ENCODE assay signal across 22 mouse cellular contexts in genomic region chr11:21134875-21135451, GRCm38 (mm10). TPM values are rescaled to one million over a fixed set of nuclear protein-coding genes. Genes with fewer than 3 reads are reported as not detected.
A peak's percentile ranks its signal among the peaks of the same experiment; 100 is the strongest.
DNase-seq lines count a peak whose midpoint lies in the region; ATAC-seq and TF ChIP-seq lines count a peak whose summit lies in the region.
"Had no signal": no experiment of that assay in that cellular context is flagged by ENCODE, and none has a peak within 500 bp of the region (broad histone marks: within the 10 kb centered on the region; RNA-seq: fewer than 3 reads in every experiment).

No protein-coding gene starts in this region.

- no peaks in the 10 kb centered on the region for H3K27me3 ChIP-seq in liver, embryonic 11.5 days (replicated peaks; ENCODE audit: control insufficient read depth, insufficient read depth, low read length)
- no peaks in the 10 kb centered on the region for H3K27me3 ChIP-seq in liver, postnatal 0 days (ENCODE audit: insufficient read depth, low read length)
- H3K27me3 ChIP-seq: embryonic facial prominence, embryonic 12.5 days; forebrain, embryonic 15.5 days; heart, embryonic 15.5 days; hindbrain, embryonic 13.5 days; intestine, embryonic 15.5 days had no signal

- ATAC-seq in liver, embryonic 11.5 days (replicated peaks; ENCODE audit: low FRiP score), result peak; percentile 63
- ATAC-seq in liver, postnatal 0 days, result no peak
- peak; percentile 14 for ATAC-seq in inflammation-experienced regulatory T-cells, adult 6 months
- ATAC-seq in megakaryocyte progenitor cell, adult 5-6 weeks (replicated peaks; ENCODE audit: poor library complexity), result peak; percentile 89
- ATAC-seq: forebrain, embryonic 15.5 days; hindbrain, postnatal 0 days; intestine, embryonic 15.5 days had no signal

- peaks cover 13% of the 10 kb centered on the region for H3K4me1 ChIP-seq in liver, embryonic 11.5 days (replicated peaks; ENCODE audit: control insufficient read depth, insufficient read depth, low read length)
- H3K4me1 ChIP-seq in liver, postnatal 0 days (ENCODE audit: insufficient read depth), result 0 out of 2 replicates have a peak, but pooled peaks cover 3% of the 10 kb centered on the region
- H3K4me1 ChIP-seq: embryonic facial prominence, embryonic 12.5 days; forebrain, embryonic 15.5 days; heart, embryonic 15.5 days; hindbrain, embryonic 13.5 days; intestine, embryonic 15.5 days had no signal

- intact Hi-C loops in gastrocnemius, postnatal 14 days (cut with DNase I; ENCODE audit: low total_unique reads), result no loop called here

- TF ChIP-seq EP300 in liver, postnatal 0 days (IDR thresholded peaks at IDR 0.05; ENCODE audit: low read depth), result no peak

- no peaks in the 10 kb centered on the region for H3K9me3 ChIP-seq in liver, embryonic 11.5 days (ENCODE audit: control insufficient read depth, low read length)
- no peaks in the 10 kb centered on the region for H3K9me3 ChIP-seq in liver, postnatal 0 days (ENCODE audit: low read length)
- H3K9me3 ChIP-seq: embryonic facial prominence, embryonic 12.5 days; forebrain, embryonic 15.5 days; heart, embryonic 10.5 days; heart, embryonic 15.5 days; hindbrain, embryonic 13.5 days; intestine, embryonic 15.5 days had no signal

- peaks cover 4% of the 10 kb centered on the region; the same call in 1 of the 2 replicates for H3K36me3 ChIP-seq in liver, embryonic 11.5 days (ENCODE audit: control insufficient read depth, insufficient read depth, low read length)
- peaks cover 22% of the 10 kb centered on the region for H3K36me3 ChIP-seq in liver, postnatal 0 days (replicated peaks; ENCODE audit: insufficient read depth, low read length)

- no peak overlapping the region for H3K4me3 ChIP-seq in liver, embryonic 11.5 days (ENCODE audit: low read depth, low read length)
- no peak overlapping the region for H3K4me3 ChIP-seq in liver, postnatal 0 days (ENCODE audit: low read depth, low read length)
- H3K4me3 ChIP-seq: embryonic facial prominence, embryonic 12.5 days; forebrain, embryonic 15.5 days; heart, embryonic 10.5 days; heart, embryonic 15.5 days; hindbrain, embryonic 13.5 days; intestine, embryonic 15.5 days had no signal

- TF ChIP-seq CTCF in liver, postnatal 0 days (IDR thresholded peaks at IDR 0.05; ENCODE audit: low read depth), result no peak

- no peak overlapping the region; the same call in 1 of the 2 replicates for H3K4me2 ChIP-seq in liver, embryonic 11.5 days
- no peak overlapping the region for H3K4me2 ChIP-seq in liver, postnatal 0 days (ENCODE audit: low read depth, low read length)
- H3K4me2 ChIP-seq: embryonic facial prominence, embryonic 12.5 days; forebrain, embryonic 15.5 days; heart, embryonic 15.5 days; hindbrain, embryonic 13.5 days; intestine, embryonic 15.5 days had no signal

- 58% methylated on average over 2 of the region's 2 CpGs for WGBS in liver, embryonic 11.5 days
- WGBS in liver, postnatal 0 days (ENCODE audit: insufficient replicate concordance), result 76% methylated on average over 2 of the region's 2 CpGs

- H3K27ac ChIP-seq in liver, embryonic 11.5 days (ENCODE audit: low read depth, low read length), result no peak overlapping the region
- H3K27ac ChIP-seq in liver, postnatal 0 days (ENCODE audit: low read depth), result no peak overlapping the region
- H3K27ac ChIP-seq: embryonic facial prominence, embryonic 12.5 days; forebrain, embryonic 15.5 days; heart, embryonic 10.5 days; heart, embryonic 15.5 days; hindbrain, embryonic 13.5 days; hindbrain, postnatal 0 days; intestine, embryonic 15.5 days had no signal

- H3K9ac ChIP-seq in liver, embryonic 11.5 days (ENCODE audit: low read depth, low read length), result no peak overlapping the region
- H3K9ac ChIP-seq in liver, postnatal 0 days (replicated peaks), result no peak overlapping the region
- H3K9ac ChIP-seq: embryonic facial prominence, embryonic 12.5 days; forebrain, embryonic 15.5 days; heart, embryonic 15.5 days; hindbrain, embryonic 13.5 days; intestine, embryonic 15.5 days had no signal

- no peak for DNase-seq in liver, embryonic 11.5 days (ENCODE audit: low spot score)
- DNase-seq in liver, postnatal 0 days, result no peak
- DNase-seq in brain, adult 2 months (ENCODE audit: low read depth, low spot score), result peak; percentile 13
- no peak for DNase-seq in gastrocnemius, adult 18-20 months (ENCODE audit: low spot score)
- DNase-seq in gastrocnemius, postnatal 14 days, result no peak
- DNase-seq in gastrocnemius, postnatal 10 days, result no peak
- DNase-seq: adrenal gland, postnatal 14 days; cerebellum, adult 11 months; cerebellum, adult 8-10 months; cerebellum, postnatal 14 days; gastrocnemius, postnatal 36 days; heart, adult 18-20 months; heart, postnatal 14 days had no signal

RNA-seq across cellular contexts. Expression of gene Peli1, which starts 43.9 kb away (rescaled TPM):
- polyA plus RNA-seq in liver, embryonic 11.5 days (2014; fragmentation: Nextera tagmentation; extraction: Ambion mirVana), result 25.2 and 26.7 TPM in 2 replicates
- 9.8 and 10.5 TPM in 2 replicates for polyA plus RNA-seq in liver, postnatal 0 days (2015; fragmentation: Nextera tagmentation; extraction: Ambion mirVana)
- polyA plus RNA-seq in inflammation-experienced regulatory T-cells, adult 6 months (2017; shearing (Covaris generic)), result 10 to 100 TPM; 41.6 to 97.7 (median 96.1) TPM
- total RNA-seq in megakaryocyte progenitor cell, adult 5-6 weeks (2015), result 18.1 and 21.1 TPM in 2 replicates
- 11.2 and 14.1 TPM in 2 replicates for total RNA-seq in megakaryocyte progenitor cell, adult 5-6 weeks (2017)
- 10 to 100 TPM in 1 of 2 experiments, 1 to 10 TPM in 1; 8.5 to 13.4 TPM for total RNA-seq in gastrocnemius, adult 18-20 months (2021)
- 10 to 100 TPM; 13.9 to 16.8 TPM for total RNA-seq in gastrocnemius, postnatal 14 days (2021)
- total RNA-seq in gastrocnemius, postnatal 10 days (2021), result 10 to 100 TPM; 15.5 to 16.5 TPM
